Mouse (Mus musculus) cerebellum, adult 9-10 months (tissue): ENCODE results near the gene Itga9.

Experiments used
- DNase-seq: peaks from one replicate; pipeline ENCODE4 v3.0.0; 2022

Gene Itga9

DNA sequence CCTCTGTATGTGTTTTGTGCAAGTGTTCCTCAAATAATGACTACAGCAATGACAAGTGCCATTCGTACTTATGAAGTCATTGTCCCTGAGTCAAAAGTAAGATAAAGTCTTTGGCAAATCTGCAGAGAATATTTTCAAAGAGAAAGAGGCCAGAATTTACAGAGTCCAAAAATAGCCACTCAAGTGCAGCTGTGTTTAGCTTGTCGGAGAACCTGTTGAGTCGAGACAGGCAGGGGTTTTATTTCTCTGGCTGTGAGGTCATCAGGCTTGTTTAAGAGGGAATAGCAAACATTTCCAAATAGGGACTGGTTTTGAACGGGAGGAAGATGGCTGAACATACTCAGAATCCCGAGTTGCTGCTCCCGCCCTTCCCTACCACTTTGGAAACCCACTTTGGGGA is 125.2 kb downstream of the Itga9 start:
- DNase-seq, result no peak

DNA sequence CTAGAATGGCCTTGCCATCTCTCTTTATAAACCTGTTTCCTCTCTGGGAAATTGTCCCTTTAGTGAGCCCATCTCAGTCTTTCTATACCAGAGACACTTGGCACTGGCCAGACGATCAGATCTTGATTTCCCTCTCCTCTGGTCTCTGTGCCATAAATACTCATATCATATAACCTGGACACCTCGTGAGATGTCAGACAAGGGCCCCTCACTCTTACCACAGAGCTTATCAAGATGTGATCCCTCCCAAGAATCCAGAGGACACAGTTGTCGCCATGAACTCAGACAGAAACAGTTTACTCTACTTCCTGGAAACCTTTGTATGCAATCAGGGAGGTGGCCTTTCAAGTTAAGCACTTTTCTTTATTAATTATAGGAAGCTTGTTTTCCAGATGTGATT is 127.1 kb downstream of the Itga9 start:
- DNase-seq, result no peak

DNA sequence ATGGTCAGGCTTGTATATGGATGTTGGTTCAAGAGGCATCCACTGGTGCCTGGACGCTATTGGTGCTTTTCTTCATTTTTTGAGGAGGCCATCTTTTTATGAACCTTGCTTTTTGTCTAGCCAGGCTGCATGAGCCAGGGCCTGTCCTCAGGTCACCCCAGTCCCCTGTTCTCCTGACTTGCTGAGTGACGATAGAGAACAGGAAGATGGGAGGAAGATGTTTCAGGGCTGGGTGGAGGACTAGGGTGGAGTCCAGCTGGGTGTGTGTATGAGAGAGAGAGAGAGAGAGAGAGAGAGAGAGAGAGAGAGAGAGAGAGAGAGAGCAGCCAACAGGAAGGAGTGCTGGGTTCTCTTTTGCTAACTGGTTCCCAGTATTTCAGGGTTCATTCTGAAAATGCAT is 130.6 kb downstream of the Itga9 start:
- no peak for DNase-seq

DNA sequence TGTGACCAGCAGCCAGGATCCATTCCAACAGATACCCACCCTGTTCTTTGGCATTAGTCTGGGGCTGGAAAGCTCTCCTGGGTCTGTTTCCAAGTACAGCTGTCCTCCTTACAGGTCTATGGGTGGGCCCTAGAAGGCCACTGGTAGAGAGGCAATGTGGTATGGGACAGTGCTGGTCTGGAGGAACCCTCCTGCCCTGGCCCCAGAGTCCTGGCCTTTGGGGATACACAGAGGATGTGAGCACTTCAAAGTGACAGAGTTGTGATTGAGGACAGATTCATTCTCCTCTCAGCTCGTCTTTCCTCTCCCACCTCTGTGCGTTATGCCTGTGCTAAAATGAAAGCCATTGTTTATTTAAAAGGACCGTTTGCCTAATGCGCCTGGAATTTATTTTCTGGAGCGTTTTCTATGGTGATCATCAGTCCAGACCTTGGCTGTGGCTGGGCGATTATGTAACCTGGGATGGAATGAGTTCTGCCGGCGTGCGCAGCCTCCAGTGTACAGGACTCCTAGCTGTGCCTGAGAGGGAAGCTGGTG is 131.2 kb downstream of the Itga9 start:
- DNase-seq, result no peak

DNA sequence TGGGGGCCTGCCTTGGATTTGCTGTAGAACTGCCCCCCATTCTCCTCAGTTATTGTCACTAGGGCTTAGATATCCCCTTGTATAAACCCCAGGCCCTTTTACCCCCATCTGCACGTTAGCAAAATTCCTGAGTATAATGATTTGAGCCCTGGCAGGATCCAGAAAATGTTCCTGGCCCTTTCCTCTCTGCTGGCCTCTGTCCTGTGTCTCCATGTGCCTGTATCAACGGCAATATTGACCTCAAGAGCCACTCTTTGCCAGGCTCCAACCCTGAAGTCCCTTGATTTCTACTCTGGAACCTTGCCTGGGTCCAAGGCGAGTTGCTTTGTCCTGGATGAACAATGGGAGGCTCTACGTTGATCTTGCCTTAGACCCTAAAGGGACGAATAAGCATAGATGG is 131.8 kb downstream of the Itga9 start:
- DNase-seq, result no peak

DNA sequence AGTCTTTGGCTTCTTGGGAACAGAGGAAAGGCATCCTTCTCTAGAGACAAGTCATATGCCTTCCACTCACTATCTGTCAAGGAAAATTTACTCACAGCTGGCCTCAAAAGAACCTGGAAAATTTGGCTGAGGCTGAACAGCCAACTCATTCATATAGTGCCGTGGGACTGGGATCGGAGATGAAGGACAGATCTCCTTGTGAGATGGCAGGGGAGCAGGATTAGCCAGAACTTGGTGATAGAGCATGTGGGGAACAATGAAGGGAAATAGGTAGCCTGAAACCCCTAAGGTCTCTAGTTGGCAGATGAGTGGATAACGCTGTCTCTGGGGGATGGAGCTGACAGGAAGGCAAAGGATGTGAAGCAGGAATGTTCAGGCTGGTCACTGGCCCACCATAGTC is 132.6 kb downstream of the Itga9 start:
- DNase-seq, result no peak

DNA sequence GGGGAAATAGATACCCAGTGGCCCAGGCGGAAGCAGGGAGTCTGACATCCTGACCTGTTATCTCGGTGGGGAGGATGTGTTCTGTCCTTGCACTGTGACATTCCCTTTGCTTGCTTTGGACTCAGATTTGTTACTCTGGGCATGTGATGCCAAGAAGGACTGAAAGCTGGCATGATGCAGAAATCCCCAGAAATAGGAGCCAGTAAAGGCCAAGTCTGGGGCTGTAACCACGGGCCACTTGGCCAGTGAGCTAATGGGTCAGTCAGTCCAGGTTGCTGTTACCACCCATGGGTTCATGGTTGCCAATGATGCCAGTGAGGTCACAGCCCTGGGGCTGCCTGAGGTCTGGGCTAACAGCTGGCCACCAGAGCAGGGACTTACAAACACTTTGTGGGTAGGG is 133.2 kb downstream of the Itga9 start:
- no peak for DNase-seq

DNA sequence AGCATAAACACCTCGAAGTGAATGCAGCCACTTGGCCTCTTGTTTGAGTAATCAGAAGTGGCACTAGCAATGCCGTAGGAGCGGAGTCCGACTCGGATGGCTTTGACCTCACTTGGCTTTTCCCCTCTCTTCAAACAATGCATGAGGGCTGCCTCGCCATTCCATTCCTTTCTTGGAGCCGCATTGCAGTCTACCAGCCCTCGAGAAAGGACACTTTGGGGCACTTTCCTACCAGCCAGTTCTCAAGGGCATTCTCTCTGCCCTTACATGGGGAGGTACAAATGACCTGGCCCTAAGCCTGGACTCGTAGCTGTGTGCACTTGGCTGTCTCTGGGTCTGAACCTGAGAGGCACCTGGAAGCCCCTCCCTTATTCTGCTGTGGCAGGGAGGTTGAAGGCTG is 134.8 kb downstream of the Itga9 start:
- DNase-seq, result no peak

DNA sequence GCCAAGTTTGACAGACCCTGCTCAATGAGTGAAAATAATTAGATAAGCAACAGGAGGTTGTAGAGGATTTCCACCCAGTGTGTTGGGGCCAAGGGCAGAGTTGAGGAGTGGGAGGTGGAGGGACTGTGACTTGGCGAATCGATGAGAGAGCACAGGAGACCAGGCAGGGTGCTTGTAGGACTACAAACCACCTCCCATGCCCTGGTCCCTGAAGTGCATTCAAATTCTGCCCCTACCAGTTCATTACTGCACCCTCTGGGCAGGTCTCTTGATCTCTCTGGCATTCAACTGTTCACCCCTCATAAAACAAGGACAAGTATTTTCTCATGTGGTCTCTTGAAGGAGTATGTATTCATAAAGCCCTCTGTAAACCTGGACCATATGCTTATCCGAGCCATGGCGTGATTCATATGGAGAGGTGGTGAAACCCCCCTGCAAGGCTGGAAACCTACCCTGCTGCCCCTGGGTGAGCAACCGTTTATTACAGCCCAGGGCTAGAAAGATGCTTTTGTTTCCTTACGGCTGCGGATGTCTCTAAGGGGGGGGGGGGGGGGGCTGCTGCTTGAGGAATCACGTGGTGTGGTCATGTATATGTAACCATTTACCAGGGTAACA is 143.0 kb downstream of the Itga9 start:
- no peak for DNase-seq

DNA sequence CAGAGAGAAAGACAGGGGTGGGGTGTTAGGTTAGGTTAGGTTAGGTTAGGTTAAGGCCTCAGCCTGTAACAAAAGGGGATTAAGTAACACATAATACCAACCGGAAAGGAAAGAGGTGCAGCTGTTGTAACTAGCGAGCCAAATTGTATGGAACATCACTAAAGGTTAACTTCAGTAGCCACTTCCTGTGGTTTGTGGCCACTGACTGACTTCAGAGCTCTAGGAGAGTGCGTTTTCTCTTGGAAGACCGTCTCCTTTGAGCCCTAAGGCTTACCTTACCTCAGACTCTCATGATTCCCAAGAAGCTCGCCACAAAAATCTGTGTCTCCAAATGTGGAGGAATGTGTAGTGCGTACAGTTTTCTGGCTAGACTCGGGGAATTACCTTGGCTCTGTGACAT is 144.3 kb downstream of the Itga9 start:
- DNase-seq, result no peak

DNA sequence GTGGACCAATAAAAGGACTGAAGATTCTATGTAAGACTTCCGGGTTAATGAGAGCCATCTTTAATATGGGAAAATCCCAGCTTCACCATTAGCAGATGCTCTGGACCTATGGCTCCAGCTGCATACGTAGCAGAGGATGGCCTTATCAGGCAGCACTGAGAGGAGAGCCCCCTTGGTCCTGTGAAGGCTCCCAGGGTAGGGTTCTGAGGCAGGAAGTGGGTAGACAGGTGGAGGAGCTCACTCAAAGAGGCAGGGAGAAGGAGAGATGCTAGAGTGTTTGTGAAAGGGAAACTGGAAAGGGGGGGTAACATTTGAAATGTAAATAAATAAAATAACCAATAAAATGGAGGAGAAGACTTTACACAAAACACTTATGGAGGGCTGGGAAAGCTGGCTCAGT is 145.9 kb downstream of the Itga9 start:
- no peak for DNase-seq

DNA sequence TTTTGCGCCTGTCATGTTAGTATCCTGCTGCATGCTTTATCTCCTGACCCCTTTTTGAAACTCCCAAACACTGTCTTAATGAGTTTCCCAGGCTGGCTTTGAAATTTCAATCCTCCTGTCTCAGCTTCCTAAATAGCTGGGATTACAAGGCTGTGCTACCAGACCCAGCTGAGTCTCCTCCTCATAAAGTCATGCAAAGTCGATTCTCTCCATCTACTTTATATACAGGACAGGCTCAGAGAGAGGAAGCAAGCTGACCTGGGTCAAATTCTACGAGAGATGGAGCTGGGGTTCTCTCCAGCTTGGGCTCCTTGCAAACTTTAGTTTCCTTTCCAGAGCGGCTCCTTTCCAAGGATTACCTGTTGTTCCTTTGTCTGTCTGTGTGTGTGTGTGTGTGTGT is 153.0 kb downstream of the Itga9 start:
- DNase-seq, result no peak

DNA sequence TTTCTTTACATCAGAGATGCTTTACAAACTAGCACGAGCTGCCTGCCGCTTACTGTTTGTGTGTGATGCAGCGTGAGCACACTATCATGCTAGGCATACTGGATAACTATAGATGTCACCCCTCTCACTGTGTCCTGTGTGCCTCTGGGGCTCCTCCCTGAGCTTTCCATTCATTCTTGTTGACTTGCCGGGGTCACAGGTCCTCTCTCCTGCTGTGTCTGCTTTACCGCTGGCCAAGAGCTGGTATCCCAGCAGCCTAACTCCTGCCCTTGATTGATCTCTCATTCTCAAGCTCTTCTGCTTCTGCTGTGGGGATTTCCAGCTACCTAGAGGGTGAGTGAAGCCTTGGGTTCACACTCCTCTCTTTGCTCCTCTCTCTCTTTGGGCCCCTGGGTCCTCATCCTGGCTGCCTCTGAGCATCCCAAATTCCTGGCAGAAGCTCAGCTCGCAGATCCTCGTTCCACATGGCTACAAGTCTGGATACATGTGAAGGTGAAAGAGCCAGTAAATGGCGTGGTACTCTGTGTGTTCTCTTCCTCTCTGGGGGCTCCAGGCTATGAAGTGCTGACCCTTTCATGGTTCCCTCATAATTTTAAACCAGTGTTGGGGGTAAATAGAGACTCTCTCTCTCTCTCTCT is 155.6 kb downstream of the Itga9 start:
- no peak for DNase-seq

DNA sequence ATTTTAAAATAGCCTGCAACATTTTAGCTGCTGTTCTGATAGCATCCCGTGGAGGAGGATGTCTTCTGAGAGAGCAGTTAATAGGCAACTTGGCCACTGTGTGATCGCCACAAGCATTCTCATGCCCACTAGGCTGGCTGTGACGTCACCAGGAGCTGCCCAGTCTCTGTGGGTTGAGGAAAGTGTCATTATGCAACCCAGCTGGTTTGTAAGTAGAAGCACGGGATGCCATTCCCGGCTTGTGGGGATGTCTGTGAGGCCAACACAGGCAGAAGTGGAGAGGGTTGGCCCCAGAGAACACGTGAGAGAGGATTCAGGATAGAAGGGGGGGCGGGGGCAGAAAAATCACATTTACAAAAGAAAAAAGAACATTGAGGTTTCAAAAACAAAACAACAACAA is 156.3 kb downstream of the Itga9 start:
- DNase-seq, result peak; percentile 4

DNA sequence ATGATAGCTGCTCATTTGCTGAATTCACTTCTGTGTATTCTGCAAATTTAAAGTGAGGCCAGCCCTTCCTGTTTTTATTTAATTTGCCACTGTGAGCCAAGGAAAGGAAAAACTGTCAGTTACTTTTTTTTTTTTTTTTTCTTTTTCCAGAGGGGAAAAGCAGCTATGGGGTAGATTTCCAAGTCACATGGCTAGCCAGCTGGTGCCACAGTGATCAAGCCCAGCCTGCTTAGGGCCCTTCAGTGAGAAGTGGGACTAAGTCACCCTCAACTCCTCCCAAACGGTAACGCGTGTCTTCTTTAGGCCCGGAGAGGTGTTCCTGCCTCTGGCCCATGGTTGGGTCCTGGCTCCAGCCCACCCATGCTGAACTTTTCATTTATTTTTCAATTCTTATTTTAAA is 156.7 kb downstream of the Itga9 start:
- no peak for DNase-seq

DNA sequence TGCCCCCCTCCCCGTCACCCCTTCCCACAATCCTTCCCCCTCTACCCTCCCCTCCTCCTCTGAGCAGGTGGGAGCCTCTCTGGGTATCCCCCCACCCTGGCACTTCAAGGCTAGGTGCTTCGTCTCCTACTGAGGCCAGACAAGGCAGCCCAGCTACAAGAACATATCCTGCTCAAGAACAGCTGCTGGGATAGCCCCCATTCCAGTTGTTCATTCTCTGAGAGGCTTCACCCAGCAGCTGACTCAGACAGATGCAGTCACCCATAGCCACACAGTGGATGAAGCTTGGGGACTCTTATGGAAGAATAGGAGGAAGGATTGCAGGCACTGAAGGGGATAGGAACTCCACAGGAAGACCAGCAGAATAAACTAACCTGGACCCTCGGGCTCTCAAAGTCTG is 157.2 kb downstream of the Itga9 start:
- DNase-seq, result no peak

DNA sequence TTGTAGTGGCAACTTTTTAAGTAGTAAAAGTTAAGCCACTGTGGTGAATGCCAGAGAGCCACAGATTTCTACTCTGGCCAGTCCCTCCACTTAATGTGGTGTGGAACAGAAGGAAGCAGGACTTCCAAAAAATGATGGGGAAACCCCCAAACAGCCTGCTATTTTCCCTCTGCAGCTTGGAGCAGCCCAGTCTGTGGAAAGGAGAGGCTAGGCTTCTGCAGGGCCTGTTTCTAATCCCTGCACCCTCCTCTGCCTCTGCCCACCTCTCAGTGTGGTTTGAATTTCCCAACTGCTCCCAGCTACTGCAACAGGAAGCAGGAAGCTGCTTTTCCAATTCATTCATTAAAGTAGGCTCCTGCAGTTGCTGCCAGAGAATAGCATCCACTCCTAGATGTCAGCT is 158.6 kb downstream of the Itga9 start:
- DNase-seq, result no peak

DNA sequence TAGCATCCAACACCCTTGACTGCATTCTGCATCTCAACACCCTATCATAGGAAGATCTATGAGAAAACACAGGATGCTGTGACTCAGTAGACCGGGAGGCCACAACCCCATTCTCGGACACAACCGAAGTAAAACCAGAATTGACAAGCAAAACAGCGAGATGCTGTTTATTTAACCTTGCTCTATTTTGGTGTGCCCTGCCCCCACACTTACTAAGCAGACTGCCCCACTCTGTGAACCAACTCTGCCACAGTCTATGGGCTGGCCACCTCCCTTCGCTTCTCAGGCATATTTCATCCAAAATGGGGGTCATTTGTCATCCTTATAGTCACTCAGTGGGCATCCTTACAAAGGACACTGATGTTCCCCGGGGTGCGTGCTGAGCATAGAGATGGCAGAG is 160.5 kb downstream of the Itga9 start:
- DNase-seq, result no peak

DNA sequence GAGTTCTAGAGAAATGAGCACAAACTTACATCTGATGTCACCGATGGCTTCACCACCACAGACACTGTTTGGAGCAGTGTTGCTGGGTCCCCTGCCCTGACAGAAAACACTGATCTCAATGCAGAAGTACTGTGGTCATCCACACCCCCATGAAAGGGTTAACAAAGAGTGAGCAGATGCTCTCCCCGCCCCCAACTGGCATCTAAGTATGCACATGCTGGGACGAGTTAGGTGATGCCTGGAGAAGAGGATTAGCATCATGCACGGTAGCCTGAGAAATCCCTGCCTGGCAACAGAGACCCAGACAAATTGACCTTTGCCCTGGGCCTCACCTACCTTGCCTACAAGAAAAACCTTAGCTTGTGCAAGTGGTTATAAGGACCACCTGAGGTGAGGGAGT is 162.1 kb downstream of the Itga9 start:
- no peak for DNase-seq

DNA sequence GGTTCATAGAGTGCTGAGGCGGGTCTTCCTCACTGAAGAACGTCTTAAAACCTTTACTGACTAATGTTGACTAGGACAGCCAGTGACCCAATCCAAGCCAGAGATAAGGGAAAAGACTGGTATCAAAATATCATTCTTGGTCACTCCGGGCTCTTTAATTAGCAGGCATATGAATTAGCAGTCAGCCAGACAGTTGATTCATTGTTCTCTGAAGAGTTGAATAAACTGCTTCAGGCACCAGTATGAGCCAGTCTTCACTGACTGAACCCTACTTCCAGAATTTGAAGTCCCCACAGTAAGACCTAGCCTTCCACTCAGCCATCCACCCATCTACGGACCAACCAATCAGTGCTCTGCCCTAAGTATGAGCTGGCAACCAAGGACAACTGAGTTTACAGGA is 163.9 kb downstream of the Itga9 start:
- DNase-seq, result no peak

DNA sequence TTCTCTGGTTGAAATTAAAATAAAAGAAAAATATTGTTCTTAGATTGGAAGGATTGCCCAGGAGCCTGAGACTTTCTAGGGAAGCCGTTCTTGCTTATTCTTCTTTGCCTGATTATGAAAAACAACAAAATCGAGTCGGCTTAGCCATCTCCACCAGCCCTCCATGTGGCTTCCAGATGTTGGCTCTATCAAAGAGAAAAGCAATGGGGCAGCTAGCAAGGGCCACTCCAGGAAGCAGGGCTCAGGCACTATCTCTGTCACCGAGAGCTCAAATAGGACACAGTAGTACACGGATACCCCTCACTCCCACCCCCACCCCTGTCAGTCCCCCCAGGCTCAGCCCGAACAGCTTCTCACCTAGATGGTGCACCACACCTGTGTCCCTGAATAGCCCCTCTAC is 168.2 kb downstream of the Itga9 start:
- no peak for DNase-seq

DNA sequence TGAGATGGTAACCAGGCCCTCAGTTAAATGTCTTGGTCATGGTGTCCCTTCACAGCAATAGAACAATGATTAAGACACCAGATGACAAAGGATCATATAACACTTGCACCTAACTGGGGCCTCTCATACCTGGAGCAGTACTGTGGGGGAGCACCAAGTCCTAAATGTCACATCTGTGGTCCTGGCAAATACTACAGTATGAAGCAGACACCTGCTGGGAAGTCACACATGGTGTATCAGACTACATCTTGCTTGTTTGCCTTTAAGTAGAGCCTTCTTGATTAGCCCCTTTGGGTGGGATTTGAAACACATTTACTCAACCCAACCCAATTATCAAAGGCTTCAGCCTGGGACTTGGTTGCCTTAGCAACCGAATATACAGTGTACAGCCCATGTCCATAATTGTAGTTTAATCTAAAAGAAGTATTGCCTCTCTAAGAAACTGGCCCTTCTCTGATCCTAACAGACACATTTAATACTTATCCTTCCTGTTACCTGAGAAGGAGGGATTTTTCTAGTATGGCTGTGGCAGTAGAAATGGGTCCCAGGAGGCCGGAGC is 170.5 kb downstream of the Itga9 start:
- no peak for DNase-seq

DNA sequence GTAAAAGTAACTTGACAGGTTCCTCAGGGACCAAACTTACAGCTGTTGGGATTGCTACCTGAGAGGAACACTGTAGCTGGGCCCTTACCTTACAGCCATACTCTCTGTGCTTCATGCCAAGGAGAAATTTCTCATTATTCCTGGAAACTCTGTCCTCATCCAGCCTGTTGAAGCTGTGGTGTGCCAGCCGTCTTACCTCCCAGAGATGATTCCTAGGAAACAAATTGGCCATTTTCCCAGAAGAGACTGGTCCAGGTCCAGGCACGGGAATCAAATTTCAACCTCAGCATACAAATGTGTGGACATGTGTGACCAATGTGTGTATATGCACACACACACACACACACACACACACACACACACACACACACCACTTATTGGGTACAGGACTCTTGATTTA is 172.1 kb downstream of the Itga9 start:
- no peak for DNase-seq

DNA sequence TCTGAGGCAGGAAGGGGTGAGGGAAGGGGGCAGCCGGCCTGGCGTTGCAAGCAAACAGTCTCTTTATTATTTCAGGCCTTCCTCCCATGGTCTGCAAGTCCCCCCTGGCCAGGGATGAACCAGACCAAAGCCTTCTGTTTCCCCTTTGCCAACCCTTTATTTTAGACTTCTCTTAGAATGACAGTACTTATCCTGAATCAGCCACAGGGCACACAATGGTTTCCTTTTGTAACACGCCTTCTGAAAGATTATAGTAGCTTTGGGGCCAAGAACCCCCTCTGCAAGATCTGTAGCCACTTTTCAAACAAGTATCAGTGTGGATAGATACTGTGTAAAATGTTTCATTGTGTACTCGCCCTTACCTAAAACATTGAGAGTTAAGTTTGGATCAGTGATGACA is 178.1 kb downstream of the Itga9 start:
- DNase-seq, result no peak

DNA sequence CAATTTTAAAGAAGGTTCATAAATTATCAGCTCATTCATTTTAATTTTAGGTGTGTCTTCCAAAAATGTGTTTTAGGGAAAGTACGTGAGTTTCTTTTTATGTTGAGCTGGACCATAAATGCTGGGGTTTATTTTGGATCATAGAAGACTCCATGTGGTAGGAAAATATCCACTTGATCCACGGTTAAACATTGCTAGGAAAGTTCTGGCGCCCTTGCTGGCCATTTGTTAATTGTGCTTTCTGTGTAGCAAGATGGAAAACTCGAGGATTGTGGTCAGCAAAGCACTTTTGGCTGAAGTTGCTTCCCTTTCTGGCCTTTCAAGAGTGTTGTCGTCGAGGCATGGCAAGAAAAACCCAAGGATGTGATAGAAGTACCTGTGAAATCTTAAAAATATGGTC is 179.3 kb downstream of the Itga9 start:
- no peak for DNase-seq
